Mouse (Mus musculus) MEL (cell line): ENCODE measurements around the gene Spatc1l. TPM values are rescaled to one million over a fixed set of nuclear protein-coding genes. Genes with fewer than 3 reads are reported as not detected.

ENCODE experiments used
- DNase-seq: peaks from one replicate; pipeline ENCODE4 v3.0.0; 2011; ENCODE audit warnings: low read depth, low spot score
- H3K27ac ChIP-seq: 2 replicates; pipeline ENCODE4 v1.5.1; 2012; ENCODE audit warnings: low read depth, mild to moderate bottlenecking, control low read depth, low read length, moderate library complexity; ENCODE audit not compliant: control insufficient read depth
- H3K27me3 ChIP-seq, 2 experiments: fragments of 150-350 bp in 1 of 2; sonication (generic) in 1 of 2; 2 replicates each; pipeline ENCODE4 v1.6.1; 2012; ENCODE audit warnings: low read length in 2 of 2, mild to moderate bottlenecking in 2 of 2, improper control_type of control experiment in 1 of 2, moderate library complexity in 1 of 2; ENCODE audit not compliant: insufficient read depth in 2 of 2, control insufficient read depth in 1 of 2
- H3K36me3 ChIP-seq, 2 experiments: 2 replicates each; pipeline ENCODE4 v1.6.1; 2012 to 2014; ENCODE audit warnings: low read length in 2 of 2, improper control_type of control experiment in 1 of 2, inconsistent platforms in 1 of 2, mild to moderate bottlenecking in 1 of 2; ENCODE audit not compliant: insufficient read depth in 2 of 2, control insufficient read depth in 1 of 2
- H3K4me1 ChIP-seq, 2 experiments: fragments of 150-350 bp in 1 of 2; sonication (generic) in 1 of 2; 2 replicates each; pipeline ENCODE4 v1.6.1; 2012; ENCODE audit warnings: low read length in 2 of 2, improper control_type of control experiment in 1 of 2, mild to moderate bottlenecking in 1 of 2; ENCODE audit not compliant: insufficient read depth in 2 of 2, control insufficient read depth in 1 of 2
- H3K4me3 ChIP-seq, 2 experiments: fragments of 150-350 bp in 1 of 2; sonication (generic) in 1 of 2; 2 replicates each; pipeline ENCODE4 v1.5.1; 2012; ENCODE audit warnings: low read depth in 2 of 2, low read length in 2 of 2, mild to moderate bottlenecking in 2 of 2, moderate library complexity in 2 of 2, control low read depth in 1 of 2, improper control_type of control experiment in 1 of 2; ENCODE audit not compliant: control insufficient read depth in 1 of 2, insufficient read depth in 1 of 2
- H3K79me2 ChIP-seq: 2 replicates; pipeline ENCODE4 v1.6.1; 2012; ENCODE audit warnings: mild to moderate bottlenecking, low read length, moderate library complexity; ENCODE audit not compliant: control insufficient read depth, poor library complexity, insufficient read depth
- H3K9ac ChIP-seq: 2 replicates; pipeline ENCODE4 v1.6.1; 2012; ENCODE audit warnings: low read depth, mild to moderate bottlenecking, control low read depth, low read length, moderate library complexity; ENCODE audit not compliant: control insufficient read depth, poor library complexity, severe bottlenecking
- H3K9me3 ChIP-seq: fragments of 150-350 bp; sonication (generic); replicated peaks from 2 replicates; pipeline ENCODE4 v1.6.1; 2012; ENCODE audit warnings: mild to moderate bottlenecking, low read length, improper control_type of control experiment, moderate library complexity; ENCODE audit not compliant: insufficient read depth
- CHD2 ChIP-seq: IDR thresholded peaks from 2 replicates; pipeline ENCODE4 v1.6.1; 2011; ENCODE audit warnings: low read length, improper control_type of control experiment
- CTCF ChIP-seq, 3 experiments: IDR thresholded peaks in 2 of 3; conservative IDR thresholded peaks in 1 of 3; 2 replicates each; pipeline ENCODE4 v1.5.1; 2011 to 2012; ENCODE audit warnings: low read length in 3 of 3, low read depth in 2 of 3, mild to moderate bottlenecking in 2 of 3, improper control_type of control experiment in 1 of 3, inconsistent platforms in 1 of 3, mixed read lengths in 1 of 3, moderate library complexity in 1 of 3; ENCODE audit not compliant: control insufficient read depth in 1 of 3, insufficient read depth in 1 of 3, poor library complexity in 1 of 3, severe bottlenecking in 1 of 3
- ELF1 ChIP-seq: IDR thresholded peaks from 2 replicates; pipeline ENCODE4 v1.6.1; 2014; ENCODE audit warnings: low read depth, mild to moderate bottlenecking, inconsistent platforms, low read length, improper control_type of control experiment, moderate library complexity
- MAX ChIP-seq: IDR thresholded peaks from 2 replicates; pipeline ENCODE4 v1.6.1; 2011; ENCODE audit warnings: low read length, improper control_type of control experiment
- MAZ ChIP-seq: IDR thresholded peaks from 2 replicates; pipeline ENCODE4 v1.6.1; 2012; ENCODE audit warnings: low read depth, mild to moderate bottlenecking, inconsistent platforms, low read length, improper control_type of control experiment
- MXI1 ChIP-seq: IDR thresholded peaks from 2 replicates; pipeline ENCODE4 v1.6.1; 2011; ENCODE audit warnings: mild to moderate bottlenecking, low read depth, low read length, improper control_type of control experiment
- MYB ChIP-seq: IDR thresholded peaks from 2 replicates; pipeline ENCODE4 v1.6.1; 2011; ENCODE audit warnings: mild to moderate bottlenecking, low read depth, low read length, improper control_type of control experiment
- MYC ChIP-seq: IDR thresholded peaks from 2 replicates; pipeline ENCODE4 v1.6.1; 2011; ENCODE audit warnings: low read depth, mild to moderate bottlenecking, low read length, improper control_type of control experiment, moderate library complexity
- RAD21 ChIP-seq: IDR thresholded peaks from 2 replicates; pipeline ENCODE4 v1.6.1; 2011; ENCODE audit warnings: mild to moderate bottlenecking, low read depth, low read length, improper control_type of control experiment
- SIN3A ChIP-seq: IDR thresholded peaks from 2 replicates; pipeline ENCODE4 v1.6.1; 2012; ENCODE audit warnings: low read length, improper control_type of control experiment, inconsistent platforms
- SMC3 ChIP-seq: IDR thresholded peaks from 2 replicates; pipeline ENCODE4 v1.6.1; 2011; ENCODE audit warnings: low read depth, low read length, improper control_type of control experiment
- TBP ChIP-seq: IDR thresholded peaks from 2 replicates; pipeline ENCODE4 v1.8.0; 2011; ENCODE audit warnings: low read depth, low read length, improper control_type of control experiment
- UBTF ChIP-seq: IDR thresholded peaks from 2 replicates; pipeline ENCODE4 v1.6.1; 2012; ENCODE audit warnings: low read depth, mild to moderate bottlenecking, inconsistent platforms, low read length, improper control_type of control experiment, moderate library complexity, borderline replicate concordance; ENCODE audit not compliant: insufficient read depth
- USF1 ChIP-seq: IDR thresholded peaks from 2 replicates; pipeline ENCODE4 v1.6.1; 2014; ENCODE audit warnings: low read depth, mild to moderate bottlenecking, inconsistent platforms, low read length, improper control_type of control experiment, moderate library complexity
- ZC3H11A ChIP-seq: IDR thresholded peaks from 2 replicates; pipeline ENCODE4 v1.6.1; 2012; ENCODE audit warnings: low read depth, mild to moderate bottlenecking, inconsistent platforms, low read length, improper control_type of control experiment
- ZNF384 ChIP-seq: IDR thresholded peaks from 2 replicates; pipeline ENCODE4 v1.6.1; 2012; ENCODE audit warnings: low read depth, mild to moderate bottlenecking, inconsistent platforms, low read length, improper control_type of control experiment
- polyA plus RNA-seq, 2 experiments: library from polyadenylated mRNA; stranded (reverse) in 1 of 2; unstranded in 1 of 2; fragments of >175 nt in 1 of 2; fragments of >200 nt in 1 of 2; gene quantifications; 2 replicates each; pipeline versions ENCODE4 v1.2.1 to v1.2.4; 2012; ENCODE audit warnings: low replicate concordance in 2 of 2, low read depth in 1 of 2; ENCODE audit not compliant: insufficient read length in 2 of 2, insufficient read depth in 1 of 2, missing spikeins in 1 of 2
- total RNA-seq: library from RNA; depleted of rRNA; stranded (reverse); fragments of 300-350 nt; gene quantifications from 2 replicates; pipeline ENCODE4 v1.2.3, GENCODE M21; 2012; rRNA removed

The Spatc1l gene
- total RNA-seq (not detected in 2 replicates), polyA plus RNA-seq (not detected)

DNA sequence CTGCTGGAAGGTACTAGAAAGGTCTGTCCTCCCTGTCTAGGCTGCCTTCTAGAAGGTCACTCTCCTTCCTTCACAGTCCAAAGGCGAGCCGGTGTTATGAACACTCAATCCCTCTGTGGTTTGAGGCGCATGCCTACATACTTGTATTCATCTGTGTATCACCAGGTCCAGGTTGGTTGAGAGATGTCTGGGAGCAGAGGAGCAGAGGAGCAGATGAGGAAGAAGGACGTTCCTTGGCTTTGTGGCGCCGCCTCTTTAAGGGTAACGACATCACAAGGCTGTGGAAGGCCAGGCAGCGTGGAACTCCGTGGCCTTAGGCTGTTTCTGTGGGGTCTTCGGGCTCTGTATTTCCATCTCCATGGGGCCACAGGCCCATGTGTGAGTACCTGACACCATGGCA, at the start of gene Spatc1l:
Spatc1l (plus strand) TSS at position 301 of the 400 bp plus-strand sequence.
- Histone ChIP-seq H3K27ac (no peak within 1 kb of the TSS), H3K27me3 (no peaks in the 10 kb centered on the region; a peak in 2 of 4 replicates), H3K9ac (no peak within 1 kb of the TSS), H3K4me3 (no peak within 1 kb of the TSS), H3K79me2 (no peaks in the 10 kb centered on the region), H3K4me1 (no peaks in the 10 kb centered on the region), H3K36me3 (no peaks in the 10 kb centered on the region), H3K9me3 (no peaks in the 10 kb centered on the region)
- TF ChIP-seq USF1 = no peak
- DNase-seq = no peak

DNA sequence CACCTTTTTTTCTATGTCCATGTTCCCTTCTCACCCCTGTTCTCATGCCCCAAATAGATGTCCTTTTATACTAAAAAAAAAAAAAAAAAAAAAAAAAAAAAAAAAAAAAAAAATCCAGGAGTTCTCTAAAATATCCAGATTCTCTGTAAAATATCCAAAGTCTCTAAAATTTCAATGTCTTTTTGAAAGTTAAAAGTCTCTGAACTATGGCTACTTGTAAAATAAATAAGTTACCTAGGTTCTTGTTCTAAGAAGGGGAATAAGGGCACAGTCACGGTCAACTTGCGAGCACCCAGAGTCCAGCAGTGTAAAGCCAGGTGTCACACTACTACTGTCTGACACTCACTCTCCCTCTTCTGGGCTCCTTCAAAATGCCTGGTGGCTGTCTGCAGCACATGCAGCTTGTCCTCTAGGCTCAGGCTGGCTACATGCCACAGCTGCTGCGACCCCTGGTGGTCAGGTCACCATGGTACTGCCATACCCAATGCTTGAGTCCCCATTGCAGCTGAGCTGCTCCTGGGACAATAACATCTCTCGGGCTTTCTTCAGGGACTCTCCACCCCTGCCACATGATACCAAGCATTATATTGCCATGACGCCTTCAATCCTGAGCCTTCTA, 49.0 kb upstream of the Spatc1l start:
- no peak overlapping the region for H3K4me3 ChIP-seq
- peak; percentile 50 for TF ChIP-seq ZC3H11A
- TF ChIP-seq MYC = peak; percentile 79
- TF ChIP-seq MAX = peak; percentile 71
- TF ChIP-seq SIN3A = peak; percentile 63; the same call in 1 of the 2 replicates
- TF ChIP-seq MYB = no peak
- TF ChIP-seq CTCF (IDR thresholded peaks at IDR 0.05 in 2 of 3, conservative IDR thresholded peaks at IDR 0.05 in 1 of 3; ENCODE audit: control insufficient read depth in 1 of 3, insufficient read depth in 1 of 3, low read depth in 2 of 3, low read length in 3 of 3, poor library complexity in 1 of 3, severe bottlenecking in 1 of 3) = peak; percentile 93 to 95 (median 94)
- TF ChIP-seq MAZ = no peak
- TF ChIP-seq SMC3 = peak; percentile 84
- no peak for TF ChIP-seq UBTF
- TF ChIP-seq MXI1 = peak; percentile 56; the same call in 1 of the 2 replicates
- TF ChIP-seq ZNF384 = peak; percentile 52
- peak; percentile 48 for TF ChIP-seq RAD21
- TF ChIP-seq ELF1 = no peak
- TF ChIP-seq, all 39 proteins: peak for 9

DNA sequence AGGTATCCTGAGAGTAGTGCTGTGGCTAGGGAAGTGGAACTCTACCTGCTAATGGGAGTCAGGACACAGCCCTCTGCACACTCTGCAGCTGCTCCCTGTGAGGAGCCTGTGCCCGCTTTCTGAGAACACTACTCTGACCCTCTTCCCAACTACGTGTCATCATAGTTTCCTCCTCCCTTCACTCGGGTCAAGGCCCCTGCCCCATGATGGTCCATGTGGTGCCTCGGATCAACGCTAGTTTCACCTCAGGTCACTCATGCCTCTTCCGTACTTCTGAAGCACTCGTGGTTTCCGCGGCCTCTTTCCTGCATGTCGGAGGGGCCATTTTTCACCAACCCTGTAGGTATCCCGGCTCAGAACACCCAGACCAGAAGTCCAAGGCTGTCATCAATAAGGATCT, 31.1 kb upstream of the Spatc1l start:
- H3K9me3 ChIP-seq = no peaks in the 10 kb centered on the region
- no peaks in the 10 kb centered on the region; a peak in 2 of 4 replicates for H3K36me3 ChIP-seq
- H3K4me3 ChIP-seq = peak overlapping the region; percentile 61 to 95
- H3K27ac ChIP-seq = no peak overlapping the region
- no peaks in the 10 kb centered on the region for H3K27me3 ChIP-seq
- peaks cover 4% of the 10 kb centered on the region for H3K79me2 ChIP-seq
- DNase-seq = no peak
- peaks cover 4 to 5% of the 10 kb centered on the region in 2 experiments for H3K4me1 ChIP-seq
- TF ChIP-seq CHD2 (no peak), TBP (no peak)
- TF ChIP-seq, all 39 proteins: peak for 0
- peak overlapping the region; percentile 49 for H3K9ac ChIP-seq

More for the DNA sequence above, 49.0 kb upstream of the Spatc1l start:
- no peaks in the 10 kb centered on the region for H3K27me3 ChIP-seq
- peaks cover 0 to 4% of the 10 kb centered on the region in 2 experiments; a peak in 3 of 4 replicates for H3K36me3 ChIP-seq
- no peak overlapping the region for H3K27ac ChIP-seq
- H3K79me2 ChIP-seq = no peaks in the 10 kb centered on the region
- H3K9me3 ChIP-seq = no peaks in the 10 kb centered on the region
- H3K4me1 ChIP-seq = peaks cover 0 to 2% of the 10 kb centered on the region in 2 experiments; a peak in 2 of 4 replicates
- peak; percentile 91 for DNase-seq
- no peak overlapping the region for H3K9ac ChIP-seq
